Mouse (Mus musculus) MEL-GATA-1-ER (cell line): ENCODE results near the gene Mesd.
"Not testable (repeated sequence)": the region's sequence is repeated elsewhere in the genome, so short reads cannot be mapped to it uniquely, and the experiment has no call there.

Experiments
- DNase-seq: peaks from one replicate; pipeline ENCODE4 v3.0.0-alpha.2; 2012; ENCODE audit warnings: low read depth; ENCODE audit errors: extremely low read depth

Mesd gene

GRCm38 (mm10) chr7:83878676-83879448 lies 5.4 kb upstream of the Mesd start:
- no peak for DNase-seq

GRCm38 (mm10) chr7:83882150-83882632 lies 2.1 kb upstream of the Mesd start:
- no peak for DNase-seq

GRCm38 (mm10) chr7:83882633-83883275 lies 1.5 kb upstream of the Mesd start:
- peak; percentile 19 for DNase-seq

- DNase-seq = peak; percentile 13
Measured at GRCm38 (mm10) chr7:83883276-83884020, 818 bp upstream of the Mesd start.

- peak; percentile 65 for DNase-seq
Measured at GRCm38 (mm10) chr7:83884921-83885532, 761 bp downstream of the Mesd start.

GRCm38 (mm10) chr7:83885835-83886234 lies 1.6 kb downstream of the Mesd start:
- DNase-seq = peak; percentile 71

- peak; percentile 45 for DNase-seq
Measured at GRCm38 (mm10) chr7:83886366-83887129, 2.3 kb downstream of the Mesd start.

GRCm38 (mm10) chr7:83889383-83889782 lies 5.1 kb downstream of the Mesd start:
- DNase-seq = no peak

- not testable (repeated sequence) for DNase-seq
Measured at GRCm38 (mm10) chr7:83889946-83890345, 5.7 kb downstream of the Mesd start.

- peak; percentile 97 for DNase-seq
Measured at GRCm38 (mm10) chr7:83891433-83892332, 7.4 kb downstream of the Mesd start.

GRCm38 (mm10) chr7:83892333-83892669 lies 8.0 kb downstream of the Mesd start:
- DNase-seq = peak; percentile 12

- DNase-seq = no peak
Measured at GRCm38 (mm10) chr7:83894348-83894747, 10.1 kb downstream of the Mesd start.

- DNase-seq = peak; percentile 65
Measured at GRCm38 (mm10) chr7:83896077-83896740, 11.9 kb downstream of the Mesd start.

- no peak for DNase-seq
Measured at GRCm38 (mm10) chr7:83898267-83898666, 14.0 kb downstream of the Mesd start.

GRCm38 (mm10) chr7:83900519-83900918 lies 16.3 kb downstream of the Mesd start:
- no peak for DNase-seq

GRCm38 (mm10) chr7:83901425-83901824 lies 17.2 kb downstream of the Mesd start:
- DNase-seq = no peak

GRCm38 (mm10) chr7:83902296-83903145 lies 18.3 kb downstream of the Mesd start:
- DNase-seq = no peak

GRCm38 (mm10) chr7:83904831-83905230 lies 20.6 kb downstream of the Mesd start:
- DNase-seq = peak; percentile 10
